Mouse (Mus musculus): ENCODE results near the gene Mblac1.

Gene Mblac1

DNA sequence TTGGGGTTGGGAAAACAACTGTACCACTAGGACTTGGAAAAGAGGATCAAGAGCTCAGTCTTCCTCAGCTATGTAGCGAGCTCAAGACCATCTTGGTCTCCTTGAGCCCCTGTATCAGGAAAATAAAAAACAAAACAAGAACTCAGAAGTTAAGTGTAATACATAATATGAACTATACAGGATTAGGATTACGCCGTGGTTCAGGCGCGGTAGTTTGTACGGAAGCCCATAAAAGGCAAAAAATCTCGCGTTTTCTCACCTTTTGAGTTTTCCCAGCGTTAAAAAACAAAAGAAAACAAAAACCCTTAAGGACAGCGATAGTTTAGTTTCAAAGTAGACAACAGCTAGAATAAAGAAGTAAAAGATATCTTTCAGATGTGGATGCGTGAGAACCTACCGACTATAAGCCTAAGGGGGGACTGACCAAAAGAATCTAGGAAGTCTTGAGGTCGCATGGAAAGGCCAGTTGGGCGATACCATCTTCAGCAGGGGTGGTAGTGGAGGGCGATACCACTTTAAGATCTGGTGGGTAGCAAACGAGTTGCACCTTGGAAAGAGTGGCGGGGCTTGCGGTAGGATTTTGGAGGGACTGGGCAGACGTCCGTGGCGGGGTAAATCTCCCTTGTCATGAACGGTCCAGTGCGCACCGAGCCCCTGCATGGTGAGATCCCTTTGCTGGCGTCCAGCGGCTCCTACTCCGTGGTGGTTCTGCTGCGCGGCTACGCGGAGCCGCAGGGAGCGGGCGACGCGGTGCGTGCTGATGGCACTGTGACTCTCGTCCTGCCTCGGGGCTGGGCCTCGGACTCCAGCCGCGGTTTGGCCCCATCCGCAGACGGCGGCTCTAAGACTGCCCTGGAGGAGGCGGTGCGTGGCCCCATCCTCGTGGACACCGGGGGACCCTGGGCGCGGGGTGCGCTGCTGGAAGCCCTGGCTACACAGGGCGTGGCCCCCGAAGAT, at the start of gene Mblac1:
Gene Mblac1 (plus strand): TSS at position 544 of the 957 bp plus-strand sequence.
- Histone ChIP-seq H3K36me3 (ENCODE audit: control insufficient read depth, insufficient read depth, low read length, poor library complexity, severe bottlenecking) (no peaks in the 10 kb centered on the region), H3K27me3 (ENCODE audit: control insufficient read depth, insufficient read depth, low read length, poor library complexity, severe bottlenecking) (no peaks in the 10 kb centered on the region)
- peak; percentile 82 for DNase-seq (ENCODE audit: low read depth, low spot score)

DNA sequence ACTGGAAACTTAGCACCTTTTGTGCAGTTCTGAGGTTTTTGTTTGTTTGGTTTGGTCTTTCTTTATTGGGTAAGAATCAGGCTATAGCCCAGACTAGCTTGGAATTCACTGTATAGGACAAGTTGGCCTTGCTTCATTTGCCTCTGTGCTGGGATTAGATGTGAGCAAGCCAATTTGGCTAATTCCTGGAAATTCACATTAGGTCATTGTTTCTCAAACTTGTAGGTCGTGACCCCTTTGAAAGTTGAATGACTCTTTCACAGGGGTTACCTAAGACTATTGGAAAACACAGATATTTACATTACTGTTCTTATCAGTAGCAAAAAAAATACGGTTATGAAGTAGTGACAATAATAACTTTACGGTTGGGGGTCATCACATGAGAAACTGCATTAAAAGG, 39.7 kb upstream of the Mblac1 start:
- DNase-seq (ENCODE audit: low read depth, low spot score) = no peak
- Histone ChIP-seq H3K27me3 (ENCODE audit: control insufficient read depth, insufficient read depth, low read length, poor library complexity, severe bottlenecking) (no peaks in the 10 kb centered on the region), H3K36me3 (ENCODE audit: control insufficient read depth, insufficient read depth, low read length, poor library complexity, severe bottlenecking) (peaks cover 12% of the 10 kb centered on the region; the same call in 1 of the 2 replicates)

DNA sequence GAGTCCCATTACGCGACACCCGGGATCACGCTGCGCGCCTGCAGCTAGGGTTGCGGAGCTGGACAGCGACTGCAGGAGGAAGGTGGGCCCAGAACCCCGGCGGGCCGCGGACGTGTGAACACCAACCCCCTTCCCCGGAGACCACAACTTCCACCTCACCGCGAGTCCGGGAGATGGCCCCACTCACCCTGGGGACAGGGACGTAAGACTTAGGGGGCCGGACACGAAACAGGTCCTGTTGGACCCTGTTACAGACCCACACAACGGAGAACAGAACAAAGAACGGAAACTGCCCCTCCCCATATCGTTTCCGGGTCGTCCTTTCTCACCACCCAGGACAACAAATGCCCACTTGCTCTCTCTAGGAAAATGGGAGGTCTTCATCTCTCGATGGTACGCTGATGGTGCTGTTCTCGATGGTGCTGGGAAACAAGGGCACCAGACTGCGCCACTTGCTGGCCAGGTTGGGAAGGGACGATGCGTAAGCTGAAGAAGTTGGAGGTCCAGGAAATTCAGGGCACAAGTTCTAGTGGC, 38.6 kb upstream of the Mblac1 start, which contains the start of gene Zfp113:
Gene Zfp113 (minus strand): TSS at position 302 of the 534 bp plus-strand sequence.
- peak; percentile 94 for DNase-seq (ENCODE audit: low read depth, low spot score)
- Histone ChIP-seq H3K36me3 (ENCODE audit: control insufficient read depth, insufficient read depth, low read length, poor library complexity, severe bottlenecking) (peaks cover 9% of the 10 kb centered on the region; the same call in 1 of the 2 replicates), H3K27me3 (ENCODE audit: control insufficient read depth, insufficient read depth, low read length, poor library complexity, severe bottlenecking) (no peaks in the 10 kb centered on the region)

DNA sequence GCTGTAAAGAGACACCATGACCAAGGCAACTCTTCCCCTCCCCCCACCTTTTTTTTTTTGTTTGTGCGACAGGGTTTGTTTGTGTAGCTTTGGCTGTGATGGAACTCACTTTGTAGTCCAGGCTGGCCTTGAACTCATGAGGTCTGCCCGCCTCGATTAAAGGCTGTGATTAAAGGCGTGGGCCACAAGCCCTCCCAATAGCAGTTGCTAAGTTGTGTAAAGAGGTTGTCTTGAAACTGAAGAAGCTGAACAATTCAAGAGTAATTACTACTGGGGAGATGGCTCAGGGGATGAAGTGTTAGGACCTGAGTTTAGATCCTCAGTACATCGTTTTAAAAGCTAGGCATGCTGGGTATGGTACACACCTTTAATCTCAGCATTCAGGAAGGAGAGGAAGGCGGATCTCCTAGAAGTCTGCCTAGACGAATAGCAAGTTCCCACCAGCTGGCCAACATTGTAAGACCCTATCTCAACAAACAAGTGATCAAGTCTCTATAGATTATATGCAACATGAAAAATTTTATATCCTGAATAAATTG, 33.8 kb upstream of the Mblac1 start:
- H3K36me3 ChIP-seq (ENCODE audit: control insufficient read depth, insufficient read depth, low read length, poor library complexity, severe bottlenecking) = peaks cover 8% of the 10 kb centered on the region
- no peak for DNase-seq (ENCODE audit: low read depth, low spot score)
- H3K27me3 ChIP-seq (ENCODE audit: control insufficient read depth, insufficient read depth, low read length, poor library complexity, severe bottlenecking) = no peaks in the 10 kb centered on the region

DNA sequence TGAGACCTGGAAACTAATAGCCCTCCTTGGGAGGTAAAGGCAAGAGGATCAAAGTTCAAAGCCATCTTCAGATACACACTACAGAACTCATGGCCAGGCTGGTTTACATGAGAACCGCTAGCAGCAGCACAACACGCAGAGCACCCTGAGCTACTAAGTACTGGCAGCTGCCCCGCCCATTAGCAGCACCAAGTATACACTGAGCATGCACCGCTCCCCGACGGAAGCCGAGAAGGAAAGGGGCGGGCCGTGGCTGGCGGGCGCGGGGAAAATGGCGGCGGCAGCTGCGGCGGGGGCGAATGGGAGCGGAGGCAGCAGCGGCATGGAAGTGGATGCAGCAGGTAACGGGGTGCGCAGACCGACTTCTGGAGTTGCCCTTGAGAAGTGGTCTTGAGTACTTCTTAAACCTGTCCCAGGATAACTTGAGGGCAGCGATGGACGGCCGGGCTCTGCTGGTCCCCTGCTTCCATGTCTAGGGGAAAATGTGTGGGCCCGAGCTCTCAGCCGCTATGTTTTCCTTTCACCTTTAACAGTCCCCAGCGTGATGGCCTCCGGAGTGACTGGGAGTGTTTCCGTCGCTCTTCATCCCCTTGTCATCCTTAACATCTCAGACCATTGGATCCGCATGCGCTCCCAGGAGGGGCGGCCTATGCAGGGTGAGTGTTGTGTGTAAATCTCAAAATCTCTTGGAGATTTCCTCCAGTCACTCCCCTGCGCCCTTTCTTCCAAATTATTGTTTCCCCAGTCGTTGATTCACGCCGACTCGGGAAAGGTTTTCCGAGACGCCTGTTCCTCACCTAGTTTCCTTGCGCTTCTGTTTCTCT, 33.1 kb upstream of the Mblac1 start, which contains the start of gene Cops6:
Gene Cops6 (plus strand): TSS at position 230 of the 824 bp plus-strand sequence.
- DNase-seq (ENCODE audit: low read depth, low spot score) = peak; percentile 93
- Histone ChIP-seq H3K36me3 (ENCODE audit: control insufficient read depth, insufficient read depth, low read length, poor library complexity, severe bottlenecking) (peaks cover 13% of the 10 kb centered on the region), H3K27me3 (ENCODE audit: control insufficient read depth, insufficient read depth, low read length, poor library complexity, severe bottlenecking) (no peaks in the 10 kb centered on the region)

DNA sequence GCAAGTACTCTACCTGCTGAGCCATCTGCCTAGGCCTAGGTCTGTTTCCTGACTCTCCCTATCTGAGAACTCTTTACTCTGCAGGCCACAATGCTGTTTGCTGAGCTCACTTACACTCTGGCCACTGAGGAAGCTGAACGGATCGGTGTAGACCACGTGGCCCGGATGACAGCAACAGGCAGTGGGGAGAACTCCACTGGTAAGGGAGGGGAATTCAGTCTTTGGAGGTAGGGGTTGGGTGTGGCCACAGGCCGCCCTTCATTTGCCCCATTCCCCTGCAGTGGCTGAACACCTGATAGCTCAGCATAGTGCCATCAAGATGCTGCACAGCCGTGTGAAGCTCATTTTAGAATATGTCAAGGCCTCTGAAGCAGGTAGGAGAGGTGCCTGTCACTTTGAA, 31.1 kb upstream of the Mblac1 start:
- Histone ChIP-seq H3K27me3 (ENCODE audit: control insufficient read depth, insufficient read depth, low read length, poor library complexity, severe bottlenecking) (no peaks in the 10 kb centered on the region), H3K36me3 (ENCODE audit: control insufficient read depth, insufficient read depth, low read length, poor library complexity, severe bottlenecking) (peaks cover 20% of the 10 kb centered on the region)
- DNase-seq (ENCODE audit: low read depth, low spot score) = no peak

DNA sequence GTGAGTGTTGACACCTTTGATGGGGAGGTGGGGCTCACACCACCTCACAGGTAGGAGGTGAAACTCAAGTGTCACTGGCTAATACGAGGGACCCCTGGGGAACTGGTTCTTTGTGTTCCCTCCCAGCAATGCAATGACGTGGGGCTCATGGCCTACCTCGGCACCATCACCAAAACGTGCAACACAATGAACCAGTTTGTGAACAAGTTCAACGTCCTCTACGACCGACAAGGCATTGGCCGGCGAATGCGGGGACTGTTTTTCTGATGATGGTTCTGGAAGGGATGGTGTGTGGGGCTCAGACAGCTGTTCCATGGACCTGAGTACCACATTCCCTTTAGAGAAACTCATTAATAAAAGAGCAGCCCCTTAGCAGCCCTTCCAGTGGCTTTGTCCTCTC, 30.5 kb upstream of the Mblac1 start:
- DNase-seq (ENCODE audit: low read depth, low spot score) = no peak
- Histone ChIP-seq H3K27me3 (ENCODE audit: control insufficient read depth, insufficient read depth, low read length, poor library complexity, severe bottlenecking) (no peaks in the 10 kb centered on the region), H3K36me3 (ENCODE audit: control insufficient read depth, insufficient read depth, low read length, poor library complexity, severe bottlenecking) (peaks cover 20% of the 10 kb centered on the region)

DNA sequence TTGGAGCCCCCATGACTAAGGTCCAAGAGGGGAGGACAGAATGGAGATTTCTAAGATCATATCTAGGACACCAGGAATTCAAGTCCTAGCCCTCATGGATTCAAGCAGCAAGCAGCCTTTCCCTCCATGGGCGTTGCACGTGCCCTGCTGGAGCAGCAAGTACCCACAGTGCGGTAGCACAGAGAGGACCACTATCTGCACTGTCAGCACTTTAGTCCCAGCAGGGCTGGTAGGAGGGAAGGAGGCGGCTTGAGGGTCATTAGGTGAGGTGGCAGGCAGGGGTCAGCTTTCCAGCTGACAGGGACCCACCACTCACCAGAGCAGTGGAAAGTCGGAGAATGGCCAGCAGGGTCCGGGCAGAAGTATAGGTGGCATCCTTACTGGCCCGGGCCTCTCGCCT, 28.5 kb upstream of the Mblac1 start:
- peaks cover 21% of the 10 kb centered on the region for H3K36me3 ChIP-seq (ENCODE audit: control insufficient read depth, insufficient read depth, low read length, poor library complexity, severe bottlenecking)
- H3K27me3 ChIP-seq (ENCODE audit: control insufficient read depth, insufficient read depth, low read length, poor library complexity, severe bottlenecking) = no peaks in the 10 kb centered on the region
- DNase-seq (ENCODE audit: low read depth, low spot score) = no peak

DNA sequence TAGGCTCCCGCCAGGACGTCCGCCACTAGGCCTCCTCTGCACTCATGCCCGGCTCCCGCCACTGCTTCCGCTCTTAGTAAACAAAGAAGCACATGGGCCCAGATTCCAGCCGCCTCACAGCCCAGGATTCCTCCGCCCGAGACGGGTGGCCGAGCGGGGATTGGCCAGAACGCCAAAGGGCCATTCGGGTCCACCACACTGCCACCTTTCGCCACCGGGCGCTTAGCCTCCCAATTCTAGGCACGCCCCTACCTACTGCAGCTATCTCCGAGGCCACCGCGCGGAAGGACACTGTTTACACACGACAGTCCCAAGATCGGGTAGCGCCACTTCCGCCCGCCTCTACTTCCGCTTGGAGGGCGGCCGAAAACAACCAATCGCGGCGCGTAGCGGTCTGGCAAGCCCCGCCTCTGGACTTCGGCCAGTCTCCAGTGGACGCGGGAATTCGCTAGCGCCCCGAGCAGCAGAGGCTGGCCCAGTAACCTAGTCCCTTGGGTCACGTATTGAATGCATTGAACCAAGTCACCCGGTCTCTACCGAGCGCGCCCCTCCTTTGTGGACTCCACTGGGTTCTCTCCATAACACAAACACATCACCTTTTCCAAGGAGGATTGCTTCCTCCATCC, 23.1 kb upstream of the Mblac1 start:
- H3K27me3 ChIP-seq (ENCODE audit: control insufficient read depth, insufficient read depth, low read length, poor library complexity, severe bottlenecking) = no peaks in the 10 kb centered on the region
- peaks cover 8% of the 10 kb centered on the region for H3K36me3 ChIP-seq (ENCODE audit: control insufficient read depth, insufficient read depth, low read length, poor library complexity, severe bottlenecking)
- DNase-seq (ENCODE audit: low read depth, low spot score) = peak; percentile 95

DNA sequence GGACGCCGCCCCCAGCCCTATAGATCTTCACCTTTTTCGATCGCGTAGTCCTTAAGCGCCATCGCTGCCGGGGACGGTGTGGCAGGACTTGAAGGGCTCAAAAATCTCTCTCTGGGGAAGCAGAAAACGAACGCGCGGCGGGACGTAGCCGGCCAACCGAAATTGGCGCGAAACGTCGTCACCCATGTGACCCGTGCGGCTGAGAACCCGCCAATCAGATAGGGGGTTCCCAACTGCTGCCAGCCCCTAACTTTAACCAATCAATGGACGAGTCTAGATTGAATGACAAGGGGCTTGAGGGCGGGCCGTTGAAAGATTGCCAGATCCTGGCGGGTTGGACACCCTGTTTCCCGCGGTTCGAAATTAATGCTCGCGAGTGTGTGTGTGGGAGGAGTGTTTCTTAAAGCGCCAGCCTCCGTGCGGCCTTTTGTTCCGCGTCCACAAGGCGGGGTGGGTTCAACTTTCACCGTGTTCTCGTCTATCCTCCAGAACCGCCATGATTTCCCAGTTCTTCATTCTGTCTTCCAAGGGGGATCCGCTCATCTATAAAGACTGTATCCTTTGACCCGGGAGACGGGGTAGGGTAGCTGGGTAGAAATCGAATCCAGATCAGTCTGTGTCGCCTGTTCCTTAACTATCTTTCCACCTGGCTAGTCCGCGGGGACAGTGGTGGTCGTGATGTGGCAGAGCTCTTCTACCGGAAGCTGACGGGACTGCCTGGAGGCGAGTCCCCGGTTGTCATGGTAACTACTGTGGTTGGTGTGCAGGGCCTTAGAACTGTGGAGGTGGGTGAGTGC, 22.2 kb upstream of the Mblac1 start, which contains the start of the genes Ap4m1 and Mcm7:
Gene Ap4m1 (plus strand): TSS at position 308 of the 797 bp plus-strand sequence.
Gene Mcm7 (minus strand): TSS at position 728 of the 797 bp plus-strand sequence.
- DNase-seq (ENCODE audit: low read depth, low spot score) = peak; percentile 95
- H3K27me3 ChIP-seq (ENCODE audit: control insufficient read depth, insufficient read depth, low read length, poor library complexity, severe bottlenecking) = no peaks in the 10 kb centered on the region

DNA sequence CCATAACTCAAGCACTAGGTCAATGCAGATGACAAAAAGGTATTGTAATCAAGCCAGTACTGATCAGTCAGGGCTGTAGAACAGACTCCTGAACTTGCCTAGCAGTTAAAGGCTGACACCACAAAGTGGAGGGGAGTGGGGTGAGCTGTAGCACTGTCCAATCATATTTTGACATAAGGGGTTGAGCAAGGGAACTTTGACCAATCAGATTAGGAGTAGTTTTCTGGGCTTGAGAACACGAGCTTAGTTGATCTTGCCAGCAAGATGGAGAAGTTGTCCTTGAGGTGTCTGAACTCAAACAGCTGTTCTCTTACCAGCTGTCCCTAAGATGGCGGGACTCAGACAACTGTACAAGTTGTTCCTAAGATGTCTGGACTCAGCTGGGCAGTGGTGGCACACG, 20.9 kb upstream of the Mblac1 start:
- no peak for DNase-seq (ENCODE audit: low read depth, low spot score)
- Histone ChIP-seq H3K36me3 (ENCODE audit: control insufficient read depth, insufficient read depth, low read length, poor library complexity, severe bottlenecking) (peaks cover 4% of the 10 kb centered on the region), H3K27me3 (ENCODE audit: control insufficient read depth, insufficient read depth, low read length, poor library complexity, severe bottlenecking) (no peaks in the 10 kb centered on the region)

More for the DNA sequence above, 22.2 kb upstream of the Mblac1 start, which contains the start of the genes Ap4m1 and Mcm7:
- H3K36me3 ChIP-seq (ENCODE audit: control insufficient read depth, insufficient read depth, low read length, poor library complexity, severe bottlenecking) = peaks cover 3% of the 10 kb centered on the region; the same call in 1 of the 2 replicates

DNA sequence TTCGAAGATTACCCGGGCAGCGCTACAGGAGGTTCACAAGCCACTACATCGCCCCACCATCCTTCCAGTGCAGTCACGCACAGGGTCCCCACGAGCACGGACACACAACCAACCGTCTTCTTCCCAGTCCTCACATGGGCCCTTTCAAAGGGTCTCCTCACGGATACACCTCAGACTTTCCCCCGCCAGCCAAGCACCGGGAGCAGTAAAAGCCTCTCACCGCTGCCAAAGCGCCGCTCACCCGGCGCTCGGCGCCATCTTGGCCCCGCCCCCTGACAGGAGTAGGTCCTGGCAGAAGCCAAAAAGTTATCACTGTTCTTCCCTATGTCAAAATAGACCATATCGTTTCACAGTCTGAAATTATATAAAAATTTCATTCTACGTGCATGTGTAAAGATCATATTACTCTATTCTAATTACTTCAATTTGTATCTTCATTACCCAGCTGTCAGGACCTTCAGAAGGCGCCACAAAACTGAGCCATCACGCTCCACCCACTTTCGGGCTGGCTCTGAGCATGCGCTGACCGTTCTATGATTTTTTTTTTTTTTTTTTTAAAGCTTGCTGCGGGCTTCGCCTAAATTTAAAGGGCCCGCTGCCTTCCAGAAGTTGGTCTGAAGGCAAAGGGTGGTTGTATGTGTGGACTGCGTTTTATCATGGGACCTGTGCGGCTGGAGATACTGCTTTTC, 7.0 kb upstream of the Mblac1 start, which contains the start of the genes Taf6 and Cnpy4:
Gene Taf6 (minus strand): TSS at position 502 of the 689 bp plus-strand sequence.
Gene Cnpy4 (plus strand): TSS at position 536 of the 689 bp plus-strand sequence.
- H3K27me3 ChIP-seq (ENCODE audit: control insufficient read depth, insufficient read depth, low read length, poor library complexity, severe bottlenecking) = no peaks in the 10 kb centered on the region
- no peaks in the 10 kb centered on the region; the same call in none of the 2 replicates for H3K36me3 ChIP-seq (ENCODE audit: control insufficient read depth, insufficient read depth, low read length, poor library complexity, severe bottlenecking)
- peak; percentile 94 for DNase-seq (ENCODE audit: low read depth, low spot score)
